Mouse (Mus musculus) MEL (cell line): ENCODE results near the gene Pmm1. TPM values are rescaled to one million over a fixed set of nuclear protein-coding genes. Genes with fewer than 3 reads are reported as not detected.

Experiments used
- DNase-seq: peaks from one replicate; pipeline ENCODE4 v3.0.0; 2011; ENCODE audit warnings: low read depth, low spot score
- H3K27ac ChIP-seq: 2 replicates; pipeline ENCODE4 v1.5.1; 2012; ENCODE audit warnings: low read depth, mild to moderate bottlenecking, control low read depth, low read length, moderate library complexity; ENCODE audit not compliant: control insufficient read depth
- H3K27me3 ChIP-seq, 2 experiments: fragments of 150-350 bp in 1 of 2; sonication (generic) in 1 of 2; 2 replicates each; pipeline ENCODE4 v1.6.1; 2012; ENCODE audit warnings: low read length in 2 of 2, mild to moderate bottlenecking in 2 of 2, improper control_type of control experiment in 1 of 2, moderate library complexity in 1 of 2; ENCODE audit not compliant: insufficient read depth in 2 of 2, control insufficient read depth in 1 of 2
- H3K36me3 ChIP-seq, 2 experiments: 2 replicates each; pipeline ENCODE4 v1.6.1; 2012 to 2014; ENCODE audit warnings: low read length in 2 of 2, improper control_type of control experiment in 1 of 2, inconsistent platforms in 1 of 2, mild to moderate bottlenecking in 1 of 2; ENCODE audit not compliant: insufficient read depth in 2 of 2, control insufficient read depth in 1 of 2
- H3K4me1 ChIP-seq, 2 experiments: fragments of 150-350 bp in 1 of 2; sonication (generic) in 1 of 2; 2 replicates each; pipeline ENCODE4 v1.6.1; 2012; ENCODE audit warnings: low read length in 2 of 2, improper control_type of control experiment in 1 of 2, mild to moderate bottlenecking in 1 of 2; ENCODE audit not compliant: insufficient read depth in 2 of 2, control insufficient read depth in 1 of 2
- H3K4me3 ChIP-seq, 2 experiments: fragments of 150-350 bp in 1 of 2; sonication (generic) in 1 of 2; 2 replicates each; pipeline ENCODE4 v1.5.1; 2012; ENCODE audit warnings: low read depth in 2 of 2, low read length in 2 of 2, mild to moderate bottlenecking in 2 of 2, moderate library complexity in 2 of 2, control low read depth in 1 of 2, improper control_type of control experiment in 1 of 2; ENCODE audit not compliant: control insufficient read depth in 1 of 2, insufficient read depth in 1 of 2
- H3K79me2 ChIP-seq: 2 replicates; pipeline ENCODE4 v1.6.1; 2012; ENCODE audit warnings: mild to moderate bottlenecking, low read length, moderate library complexity; ENCODE audit not compliant: control insufficient read depth, poor library complexity, insufficient read depth
- H3K9ac ChIP-seq: 2 replicates; pipeline ENCODE4 v1.6.1; 2012; ENCODE audit warnings: low read depth, mild to moderate bottlenecking, control low read depth, low read length, moderate library complexity; ENCODE audit not compliant: control insufficient read depth, poor library complexity, severe bottlenecking
- H3K9me3 ChIP-seq: fragments of 150-350 bp; sonication (generic); replicated peaks from 2 replicates; pipeline ENCODE4 v1.6.1; 2012; ENCODE audit warnings: mild to moderate bottlenecking, low read length, improper control_type of control experiment, moderate library complexity; ENCODE audit not compliant: insufficient read depth
- BHLHE40 ChIP-seq: IDR thresholded peaks from 2 replicates; pipeline ENCODE4 v1.6.1; 2012; ENCODE audit warnings: low read depth, mild to moderate bottlenecking, inconsistent platforms, low read length, improper control_type of control experiment, borderline replicate concordance
- CHD1 ChIP-seq: IDR thresholded peaks from 2 replicates; pipeline ENCODE4 v1.6.1; 2012; ENCODE audit warnings: low read depth, mild to moderate bottlenecking, inconsistent platforms, low read length, improper control_type of control experiment
- CHD2 ChIP-seq: IDR thresholded peaks from 2 replicates; pipeline ENCODE4 v1.6.1; 2011; ENCODE audit warnings: low read length, improper control_type of control experiment
- CTCF ChIP-seq, 3 experiments: IDR thresholded peaks in 2 of 3; conservative IDR thresholded peaks in 1 of 3; 2 replicates each; pipeline ENCODE4 v1.5.1; 2011 to 2012; ENCODE audit warnings: low read length in 3 of 3, low read depth in 2 of 3, mild to moderate bottlenecking in 2 of 3, improper control_type of control experiment in 1 of 3, inconsistent platforms in 1 of 3, mixed read lengths in 1 of 3, moderate library complexity in 1 of 3; ENCODE audit not compliant: control insufficient read depth in 1 of 3, insufficient read depth in 1 of 3, poor library complexity in 1 of 3, severe bottlenecking in 1 of 3
- ELF1 ChIP-seq: IDR thresholded peaks from 2 replicates; pipeline ENCODE4 v1.6.1; 2014; ENCODE audit warnings: low read depth, mild to moderate bottlenecking, inconsistent platforms, low read length, improper control_type of control experiment, moderate library complexity
- EP300 ChIP-seq, 2 experiments: IDR thresholded peaks; 2 replicates each; pipeline ENCODE4 v1.6.1; 2011; ENCODE audit warnings: improper control_type of control experiment in 2 of 2, low read length in 2 of 2, low read depth in 1 of 2, mild to moderate bottlenecking in 1 of 2
- ETS1 ChIP-seq: IDR thresholded peaks from 2 replicates; pipeline ENCODE4 v1.6.1; 2012; ENCODE audit warnings: low read depth, mild to moderate bottlenecking, inconsistent platforms, low read length, improper control_type of control experiment, moderate library complexity
- HCFC1 ChIP-seq: IDR thresholded peaks from 2 replicates; pipeline ENCODE4 v1.6.1; 2012; ENCODE audit warnings: low read depth, mild to moderate bottlenecking, inconsistent platforms, low read length, improper control_type of control experiment, moderate library complexity
- JUND ChIP-seq: IDR thresholded peaks from 2 replicates; pipeline ENCODE4 v1.6.1; 2011; ENCODE audit warnings: low read depth, mild to moderate bottlenecking, improper control_type of control experiment, low read length
- MAFK ChIP-seq: IDR thresholded peaks from 2 replicates; pipeline ENCODE4 v1.6.1; 2011; ENCODE audit warnings: low read depth, mild to moderate bottlenecking, low read length, improper control_type of control experiment, borderline replicate concordance
- MAX ChIP-seq: IDR thresholded peaks from 2 replicates; pipeline ENCODE4 v1.6.1; 2011; ENCODE audit warnings: low read length, improper control_type of control experiment
- MAZ ChIP-seq: IDR thresholded peaks from 2 replicates; pipeline ENCODE4 v1.6.1; 2012; ENCODE audit warnings: low read depth, mild to moderate bottlenecking, inconsistent platforms, low read length, improper control_type of control experiment
- MXI1 ChIP-seq: IDR thresholded peaks from 2 replicates; pipeline ENCODE4 v1.6.1; 2011; ENCODE audit warnings: mild to moderate bottlenecking, low read depth, low read length, improper control_type of control experiment
- MYB ChIP-seq: IDR thresholded peaks from 2 replicates; pipeline ENCODE4 v1.6.1; 2011; ENCODE audit warnings: mild to moderate bottlenecking, low read depth, low read length, improper control_type of control experiment
- MYC ChIP-seq: IDR thresholded peaks from 2 replicates; pipeline ENCODE4 v1.6.1; 2011; ENCODE audit warnings: low read depth, mild to moderate bottlenecking, low read length, improper control_type of control experiment, moderate library complexity
- NELFE ChIP-seq: IDR thresholded peaks from 2 replicates; pipeline ENCODE4 v1.6.1; 2011; ENCODE audit warnings: low read depth, low read length, improper control_type of control experiment
- NRF1 ChIP-seq: IDR thresholded peaks from 2 replicates; pipeline ENCODE4 v1.6.1; 2014; ENCODE audit warnings: low read depth, mild to moderate bottlenecking, inconsistent platforms, low read length, improper control_type of control experiment, moderate library complexity; ENCODE audit not compliant: poor library complexity, insufficient read depth, severe bottlenecking
- POLR2A ChIP-seq, 2 experiments: IDR thresholded peaks; 2 replicates each; pipeline ENCODE4 v1.6.1; 2011 to 2012; ENCODE audit warnings: low read length in 2 of 2, mild to moderate bottlenecking in 2 of 2, control low read depth in 1 of 2, improper control_type of control experiment in 1 of 2, low read depth in 1 of 2, moderate library complexity in 1 of 2; ENCODE audit not compliant: control insufficient read depth in 1 of 2, insufficient read depth in 1 of 2, poor library complexity in 1 of 2
- POLR2AphosphoS2 ChIP-seq: IDR thresholded peaks from 2 replicates; pipeline ENCODE4 v1.6.1; 2011; ENCODE audit warnings: low read length, improper control_type of control experiment
- POLR2AphosphoS5 ChIP-seq: IDR thresholded peaks from 2 replicates; pipeline ENCODE4 v1.6.1; 2012; ENCODE audit warnings: low read depth, borderline replicate concordance, mild to moderate bottlenecking, inconsistent platforms, low read length, moderate library complexity, mixed read lengths
- RAD21 ChIP-seq: IDR thresholded peaks from 2 replicates; pipeline ENCODE4 v1.6.1; 2011; ENCODE audit warnings: mild to moderate bottlenecking, low read depth, low read length, improper control_type of control experiment
- SIN3A ChIP-seq: IDR thresholded peaks from 2 replicates; pipeline ENCODE4 v1.6.1; 2012; ENCODE audit warnings: low read length, improper control_type of control experiment, inconsistent platforms
- SMC3 ChIP-seq: IDR thresholded peaks from 2 replicates; pipeline ENCODE4 v1.6.1; 2011; ENCODE audit warnings: low read depth, low read length, improper control_type of control experiment
- TAL1 ChIP-seq: IDR thresholded peaks from 2 replicates; pipeline ENCODE4 v1.6.1; 2012; ENCODE audit warnings: mild to moderate bottlenecking, inconsistent platforms, low read length, moderate library complexity, mixed read lengths
- TBP ChIP-seq: IDR thresholded peaks from 2 replicates; pipeline ENCODE4 v1.8.0; 2011; ENCODE audit warnings: low read depth, low read length, improper control_type of control experiment
- TCF12 ChIP-seq: IDR thresholded peaks from 2 replicates; pipeline ENCODE4 v1.6.1; 2014; ENCODE audit warnings: low read depth, mild to moderate bottlenecking, inconsistent platforms, low read length, improper control_type of control experiment, moderate library complexity
- UBTF ChIP-seq: IDR thresholded peaks from 2 replicates; pipeline ENCODE4 v1.6.1; 2012; ENCODE audit warnings: low read depth, mild to moderate bottlenecking, inconsistent platforms, low read length, improper control_type of control experiment, moderate library complexity, borderline replicate concordance; ENCODE audit not compliant: insufficient read depth
- USF1 ChIP-seq: IDR thresholded peaks from 2 replicates; pipeline ENCODE4 v1.6.1; 2014; ENCODE audit warnings: low read depth, mild to moderate bottlenecking, inconsistent platforms, low read length, improper control_type of control experiment, moderate library complexity
- ZMIZ1 ChIP-seq: IDR thresholded peaks from 2 replicates; pipeline ENCODE4 v1.6.1; 2012; ENCODE audit warnings: low read depth, mild to moderate bottlenecking, inconsistent platforms, low read length, improper control_type of control experiment, moderate library complexity
- ZNF384 ChIP-seq: IDR thresholded peaks from 2 replicates; pipeline ENCODE4 v1.6.1; 2012; ENCODE audit warnings: low read depth, mild to moderate bottlenecking, inconsistent platforms, low read length, improper control_type of control experiment
- polyA plus RNA-seq, 2 experiments: library from polyadenylated mRNA; stranded (reverse) in 1 of 2; unstranded in 1 of 2; fragments of >175 nt in 1 of 2; fragments of >200 nt in 1 of 2; gene quantifications; 2 replicates each; pipeline versions ENCODE4 v1.2.1 to v1.2.4; 2012; ENCODE audit warnings: low replicate concordance in 2 of 2, low read depth in 1 of 2; ENCODE audit not compliant: insufficient read length in 2 of 2, insufficient read depth in 1 of 2, missing spikeins in 1 of 2
- total RNA-seq: library from RNA; depleted of rRNA; stranded (reverse); fragments of 300-350 nt; gene quantifications from 2 replicates; pipeline ENCODE4 v1.2.3, GENCODE M21; 2012

Gene Pmm1
- total and polyA plus RNA-seq, 3 experiments = 72.7 to 111 TPM; not detected in 1

DNA sequence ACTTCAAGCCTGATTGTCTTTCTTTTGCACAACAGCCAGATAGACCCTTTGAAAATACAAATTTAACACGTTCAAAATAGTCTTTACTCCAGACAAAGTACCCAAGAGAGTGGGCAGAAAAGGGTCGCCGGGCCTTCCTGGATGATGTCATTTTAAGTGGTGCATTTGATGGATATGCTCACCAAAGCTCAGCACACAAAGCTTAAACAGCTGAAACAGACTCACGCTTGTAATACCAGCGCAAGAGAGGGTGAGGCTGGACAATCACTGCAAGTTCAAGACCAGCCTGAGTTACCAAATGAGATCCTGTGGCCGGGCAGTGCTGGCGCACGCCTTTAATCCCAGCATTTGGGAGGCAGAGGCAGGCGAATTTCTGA lies 34.3 kb downstream of the Pmm1 start:
- Histone ChIP-seq H3K27me3 (no peaks in the 10 kb centered on the region), H3K9ac (no peak overlapping the region), H3K4me1 (peaks cover 0 to 15% of the 10 kb centered on the region in 2 experiments; a peak in 3 of 4 replicates)

GRCm38 (mm10) chr15:81925760-81926445 lies 34.8 kb downstream of the Pmm1 start, which contains the start of gene Polr3h:
Polr3h (minus strand) TSS chr15:81926240.
- no peaks in the 10 kb centered on the region for H3K27me3 ChIP-seq
- peaks cover 0 to 15% of the 10 kb centered on the region in 2 experiments; a peak in 3 of 4 replicates for H3K4me1 ChIP-seq
- TF ChIP-seq TAL1 = no peak
- peak; percentile 98 for TF ChIP-seq MXI1
- TF ChIP-seq MAX = peak; percentile 99
- peak; percentile 76 for TF ChIP-seq TBP
- peak; percentile 91 for TF ChIP-seq MYC
- TF ChIP-seq TCF12 = 0 out of 2 replicates have a peak, but pooled peaks have one; percentile 33
- TF ChIP-seq NELFE = peak; percentile 84
- TF ChIP-seq JUND = no peak
- no peak for TF ChIP-seq USF1
- TF ChIP-seq ELF1 = peak; percentile 89
- TF ChIP-seq ZMIZ1 = 0 out of 2 replicates have a peak, but pooled peaks have one; percentile 60
- peak; percentile 66 to 88; a peak in 3 of 4 replicates for TF ChIP-seq POLR2A (IDR thresholded peaks at IDR 0.05; ENCODE audit: control insufficient read depth in 1 of 2, insufficient read depth in 1 of 2, low read depth in 1 of 2, low read length in 2 of 2, poor library complexity in 1 of 2)
- no peak for TF ChIP-seq SMC3
- TF ChIP-seq MAZ = 0 out of 2 replicates have a peak, but pooled peaks have one; percentile 47
- TF ChIP-seq HCFC1 = peak; percentile 79
- TF ChIP-seq POLR2AphosphoS2 = peak; percentile 59; the same call in 1 of the 2 replicates
- TF ChIP-seq CHD2 = peak; percentile 86
- 0 out of 4 replicates have a peak, but pooled peaks of 1 of the 2 experiments have one; percentile 15 for TF ChIP-seq EP300 (IDR thresholded peaks at IDR 0.05; ENCODE audit: low read depth in 1 of 2, low read length in 2 of 2)
- TF ChIP-seq SIN3A = peak; percentile 97
- TF ChIP-seq UBTF = 0 out of 2 replicates have a peak, but pooled peaks have one; percentile 48
- TF ChIP-seq ZNF384 = no peak
- 0 out of 2 replicates have a peak, but pooled peaks have one; percentile 45 for TF ChIP-seq ETS1
- TF ChIP-seq BHLHE40 = peak; percentile 41; the same call in 1 of the 2 replicates
- TF ChIP-seq NRF1 = peak; percentile 51; the same call in 1 of the 2 replicates
- TF ChIP-seq MYB = no peak
- no peaks in the 10 kb centered on the region for H3K9me3 ChIP-seq
- DNase-seq = peak; percentile 99
- H3K36me3 ChIP-seq = peaks cover 0 to 14% of the 10 kb centered on the region in 2 experiments; a peak in 2 of 4 replicates
- H3K9ac ChIP-seq = peak within 1 kb of the TSS; percentile 95
- peak within 1 kb of the TSS; percentile 69 for H3K27ac ChIP-seq
- peaks cover 38% of the 10 kb centered on the region for H3K79me2 ChIP-seq
- H3K4me3 ChIP-seq = peak within 1 kb of the TSS; percentile 85 to 91

More for the DNA sequence above, 34.3 kb downstream of the Pmm1 start:
- no peaks in the 10 kb centered on the region for H3K9me3 ChIP-seq
- no peak overlapping the region for H3K27ac ChIP-seq
- peaks cover 38% of the 10 kb centered on the region for H3K79me2 ChIP-seq
- DNase-seq = no peak
- TF ChIP-seq ZNF384 (no peak), POLR2A (IDR thresholded peaks at IDR 0.05; ENCODE audit: control insufficient read depth in 1 of 2, insufficient read depth in 1 of 2, low read depth in 1 of 2, low read length in 2 of 2, poor library complexity in 1 of 2) (no peak), CHD1 (no peak), CTCF (IDR thresholded peaks at IDR 0.05 in 2 of 3, conservative IDR thresholded peaks at IDR 0.05 in 1 of 3; ENCODE audit: control insufficient read depth in 1 of 3, insufficient read depth in 1 of 3, low read depth in 2 of 3, low read length in 3 of 3, poor library complexity in 1 of 3, severe bottlenecking in 1 of 3) (no peak), MYC (no peak), JUND (no peak), POLR2AphosphoS5 (no peak), ELF1 (no peak), MAFK (no peak), RAD21 (no peak), NRF1 (no peak), TAL1 (no peak)
- H3K4me3 ChIP-seq = no peak overlapping the region
- H3K36me3 ChIP-seq = peaks cover 0 to 14% of the 10 kb centered on the region in 2 experiments; a peak in 2 of 4 replicates
